Mouse (Mus musculus) urinary bladder, postnatal 36 days (tissue): Measurements from ENCODE around the gene Gpr150.

ENCODE experiments used
- DNase-seq, 2 experiments: peaks; one replicate each; pipeline ENCODE4 v3.0.0; 2022; ENCODE audit warnings: low spot score in 2 of 2, mixed read lengths in 1 of 2

The Gpr150 gene

DNA sequence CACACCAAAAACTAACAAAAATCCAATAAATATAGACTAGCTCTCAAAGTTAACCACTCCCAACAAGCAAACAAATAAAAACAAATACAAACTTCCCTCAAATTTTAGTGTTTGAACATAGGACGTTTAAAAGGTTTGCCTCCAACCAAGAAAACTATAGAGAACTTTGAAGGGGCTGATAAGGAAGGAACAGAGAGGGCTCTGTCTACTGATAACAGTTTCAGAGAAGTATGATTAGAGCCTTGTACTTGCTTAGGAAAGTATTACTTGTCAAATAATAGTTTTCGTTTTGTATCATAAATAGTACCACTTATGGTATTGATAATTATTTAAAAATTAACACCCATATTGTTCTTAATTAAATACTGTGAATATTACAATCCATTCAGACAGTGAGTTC, 42.3 kb downstream of the Gpr150 start:
- no peak for DNase-seq
